Mouse (Mus musculus) ES-Bruce4 (cell line): ENCODE results near the gene Elavl3. TPM values are rescaled to one million over a fixed set of nuclear protein-coding genes. Genes with fewer than 3 reads are reported as not detected.

Experiments
- H3K27ac ChIP-seq: 2 replicates; pipeline ENCODE4 v1.5.1; 2012; ENCODE audit warnings: low read length, inconsistent platforms; ENCODE audit not compliant: insufficient read depth
- H3K27me3 ChIP-seq: 2 replicates; pipeline ENCODE4 v1.6.1; 2012; ENCODE audit warnings: mild to moderate bottlenecking, low read length, inconsistent platforms; ENCODE audit not compliant: control insufficient read depth, poor library complexity, insufficient read depth, severe bottlenecking
- H3K36me3 ChIP-seq: 2 replicates; pipeline ENCODE4 v1.6.1; 2012; ENCODE audit warnings: inconsistent platforms, mild to moderate bottlenecking, low read length, moderate library complexity; ENCODE audit not compliant: control insufficient read depth, poor library complexity, insufficient read depth, severe bottlenecking
- H3K4me1 ChIP-seq: one replicate; pipeline ENCODE4 v1.8.1; 2011; ENCODE audit warnings: low read length; ENCODE audit not compliant: control insufficient read depth, insufficient read depth
- H3K4me3 ChIP-seq: 2 replicates; pipeline ENCODE4 v1.5.1; 2011; ENCODE audit warnings: low read depth, mild to moderate bottlenecking, low read length
- H3K9ac ChIP-seq: 2 replicates; pipeline ENCODE4 v1.6.1; 2012; ENCODE audit warnings: low read depth, mild to moderate bottlenecking, inconsistent platforms; ENCODE audit not compliant: poor library complexity, severe bottlenecking
- H3K9me3 ChIP-seq: replicated peaks from 2 replicates; pipeline ENCODE4 v1.6.1; 2012; ENCODE audit warnings: mild to moderate bottlenecking, low read length, inconsistent platforms; ENCODE audit not compliant: control insufficient read depth, poor library complexity, insufficient read depth, severe bottlenecking
- CTCF ChIP-seq: IDR thresholded peaks from one replicate; pipeline ENCODE4 v1.8.1; 2011; ENCODE audit warnings: low read depth, low read length
- EP300 ChIP-seq: IDR thresholded peaks from 2 replicates; pipeline ENCODE4 v1.6.1; 2011; ENCODE audit warnings: low read depth, low read length; ENCODE audit not compliant: insufficient read depth
- POLR2A ChIP-seq: IDR thresholded peaks from one replicate; pipeline ENCODE4 v1.8.1; 2011; ENCODE audit warnings: low read length; ENCODE audit not compliant: insufficient read depth
- polyA plus RNA-seq: library from polyadenylated mRNA; stranded (reverse); fragments of >200 nt; gene quantifications from 2 replicates; pipeline ENCODE4 v1.2.4, GENCODE M21; 2011; ENCODE audit warnings: low read depth; ENCODE audit not compliant: missing spikeins, insufficient read depth, insufficient read length

Gene Elavl3
- 8.3 and 10.6 TPM in 2 replicates for polyA plus RNA-seq

GRCm38 (mm10) chr9:22051958-22052254 is at the start of gene Elavl3:
Gene Elavl3, minus strand, starts transcription at chr9:22052023.
- H3K27ac ChIP-seq = no peak within 1 kb of the TSS
- H3K27me3 ChIP-seq = no peaks in the 10 kb centered on the region; the same call in 1 of the 2 replicates
- TF ChIP-seq POLR2A (peak; percentile 80), EP300 (no peak), CTCF (no peak)
- peak within 1 kb of the TSS; percentile 68 for H3K4me3 ChIP-seq
- no peaks in the 10 kb centered on the region for H3K36me3 ChIP-seq
- H3K9ac ChIP-seq = peak within 1 kb of the TSS; percentile 58
- H3K4me1 ChIP-seq = peaks cover 5% of the 10 kb centered on the region
- no peaks in the 10 kb centered on the region for H3K9me3 ChIP-seq

GRCm38 (mm10) chr9:22099922-22100321 is 48.1 kb upstream of the Elavl3 start:
- Histone ChIP-seq H3K9me3 (no peaks in the 10 kb centered on the region), H3K36me3 (no peaks in the 10 kb centered on the region), H3K27me3 (no peaks in the 10 kb centered on the region; the same call in 1 of the 2 replicates), H3K4me3 (peak overlapping the region; percentile 35), H3K9ac (peak overlapping the region; percentile 24; the same call in 1 of the 2 replicates), H3K4me1 (no peaks in the 10 kb centered on the region), H3K27ac (no peak overlapping the region)
- TF ChIP-seq CTCF (no peak), EP300 (no peak), POLR2A (no peak)

DNA sequence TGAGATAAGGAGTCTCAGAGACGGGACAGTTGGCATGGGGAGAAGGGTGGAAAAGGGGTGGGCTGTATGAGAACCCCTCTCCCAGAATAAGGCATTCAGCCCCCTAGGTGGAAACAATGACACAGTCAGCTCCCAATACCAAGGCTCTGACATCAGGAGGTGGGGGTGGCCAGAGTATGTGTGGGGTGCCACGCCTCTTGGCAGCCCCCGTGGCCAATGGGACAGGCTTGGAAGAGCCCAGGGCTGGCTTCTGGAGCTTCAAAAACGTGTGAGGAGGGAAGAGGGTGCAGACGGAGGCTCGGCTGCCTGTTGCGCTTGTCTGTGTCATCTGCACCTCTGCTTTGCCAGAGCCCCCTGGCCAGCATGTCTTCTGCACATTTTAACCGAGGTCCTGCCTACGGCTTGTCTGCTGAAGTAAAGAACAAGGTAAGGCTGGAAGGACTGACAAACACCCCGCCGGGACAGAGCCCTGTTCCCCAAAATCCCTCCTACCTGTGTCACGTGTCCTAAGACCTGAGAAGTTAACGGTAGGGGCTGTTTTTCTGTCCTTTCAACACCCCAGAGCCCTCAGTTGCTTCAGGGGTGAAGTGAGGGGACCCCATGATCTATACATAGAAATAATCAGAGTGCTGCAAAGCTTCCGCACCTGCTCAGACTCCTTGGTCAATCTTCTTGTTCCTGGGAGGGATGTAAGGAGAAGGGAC is 47.3 kb upstream of the Elavl3 start, which contains the start of gene Cnn1:
Cnn1 (plus strand) TSS at position 224 of the 704 bp plus-strand sequence.
- no peaks in the 10 kb centered on the region; the same call in 1 of the 2 replicates for H3K27me3 ChIP-seq
- no peaks in the 10 kb centered on the region for H3K9me3 ChIP-seq
- TF ChIP-seq POLR2A (no peak), EP300 (no peak), CTCF (no peak)
- H3K9ac ChIP-seq = peak within 1 kb of the TSS; percentile 24; the same call in 1 of the 2 replicates
- no peaks in the 10 kb centered on the region for H3K36me3 ChIP-seq
- H3K4me1 ChIP-seq = no peaks in the 10 kb centered on the region
- H3K4me3 ChIP-seq = peak within 1 kb of the TSS; percentile 35
- H3K27ac ChIP-seq = no peak within 1 kb of the TSS

- no peak overlapping the region for H3K27ac ChIP-seq
- H3K4me3 ChIP-seq = peak overlapping the region; percentile 25
- H3K36me3 ChIP-seq = no peaks in the 10 kb centered on the region
- peaks cover 3% of the 10 kb centered on the region for H3K4me1 ChIP-seq
- H3K9me3 ChIP-seq = no peaks in the 10 kb centered on the region
- TF ChIP-seq POLR2A = no peak
- peak; percentile 53 for TF ChIP-seq CTCF
- no peaks in the 10 kb centered on the region; the same call in 1 of the 2 replicates for H3K27me3 ChIP-seq
- H3K9ac ChIP-seq = peak overlapping the region; percentile 52
Measured at GRCm38 (mm10) chr9:22095854-22096307, 44.1 kb upstream of the Elavl3 start.

DNA sequence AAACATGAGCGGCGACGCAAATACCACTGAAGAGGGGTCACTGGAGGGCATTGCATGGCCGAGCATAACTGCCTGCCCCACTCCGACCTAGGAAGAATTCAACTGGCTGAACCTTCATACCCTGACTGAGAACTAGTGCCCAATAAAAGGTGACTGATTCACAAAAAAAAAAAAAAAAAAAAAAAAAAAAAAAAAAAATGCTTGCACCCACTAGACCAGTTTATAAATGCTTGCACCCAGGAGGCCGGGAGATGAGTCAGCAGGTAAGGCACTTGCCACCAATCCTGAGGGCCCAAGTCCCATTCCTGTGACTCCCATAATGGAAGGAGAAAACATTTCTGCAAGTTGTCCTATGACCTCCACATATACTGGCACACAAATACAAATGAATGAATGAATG is 40.9 kb upstream of the Elavl3 start:
- Histone ChIP-seq H3K27me3 (no peaks in the 10 kb centered on the region; the same call in 1 of the 2 replicates), H3K27ac (no peak overlapping the region), H3K4me3 (no peak overlapping the region), H3K9ac (no peak overlapping the region), H3K4me1 (peaks cover 3% of the 10 kb centered on the region), H3K9me3 (no peaks in the 10 kb centered on the region), H3K36me3 (no peaks in the 10 kb centered on the region)
- no peak for TF ChIP-seq POLR2A
- TF ChIP-seq CTCF = no peak

- H3K9ac ChIP-seq = no peak overlapping the region
- TF ChIP-seq POLR2A (no peak), EP300 (no peak), CTCF (no peak)
Measured at GRCm38 (mm10) chr9:22089986-22090385, 38.2 kb upstream of the Elavl3 start.

More at GRCm38 (mm10) chr9:22089986-22090385, 38.2 kb upstream of the Elavl3 start:
- Histone ChIP-seq H3K27ac (no peak overlapping the region), H3K27me3 (no peaks in the 10 kb centered on the region), H3K36me3 (no peaks in the 10 kb centered on the region), H3K9me3 (no peaks in the 10 kb centered on the region), H3K4me3 (no peak overlapping the region), H3K4me1 (peaks cover 3% of the 10 kb centered on the region)
